Mouse (Mus musculus) heart, postnatal 0 days (tissue): ENCODE data around the gene Baiap2. TPM values are rescaled to one million over a fixed set of nuclear protein-coding genes. Genes with fewer than 3 reads are reported as not detected.

ENCODE experiments used
- ATAC-seq: fragments of 200-750 bp; cut with Nextera tagmentation; 2 replicates; pipeline ENCODE4 v1.8.0; 2017; ENCODE audit warnings: low read depth, moderate number of reproducible peaks, moderate library complexity; ENCODE audit not compliant: insufficient read depth
- DNase-seq: peaks from one replicate; pipeline ENCODE4 v3.0.0-alpha.2; 2016; ENCODE audit warnings: low spot score
- H3K27ac ChIP-seq: fragments of 300-500 bp; sonication (generic); 2 replicates; pipeline ENCODE4 v1.5.1; 2014; ENCODE audit warnings: low read depth, mild to moderate bottlenecking
- H3K27me3 ChIP-seq: fragments of 300-500 bp; sonication (generic); 2 replicates; pipeline ENCODE4 v1.6.1; 2014; ENCODE audit warnings: low read length, mixed read lengths; ENCODE audit not compliant: control insufficient read depth, insufficient read depth
- H3K36me3 ChIP-seq: fragments of 300-500 bp; sonication (generic); replicated peaks from 2 replicates; pipeline ENCODE4 v1.6.1; 2014; ENCODE audit warnings: low read length, mixed read lengths; ENCODE audit not compliant: control insufficient read depth, insufficient read depth
- H3K4me1 ChIP-seq: fragments of 300-500 bp; sonication (generic); 2 replicates; pipeline ENCODE4 v1.6.1; 2014; ENCODE audit warnings: antibody characterized with exemption; ENCODE audit not compliant: control insufficient read depth, insufficient read depth
- H3K4me2 ChIP-seq: fragments of 300-500 bp; sonication (generic); 2 replicates; pipeline ENCODE4 v1.6.1; 2014; ENCODE audit warnings: low read depth, mild to moderate bottlenecking, low read length, moderate library complexity
- H3K4me3 ChIP-seq: fragments of 300-500 bp; sonication (generic); 2 replicates; pipeline ENCODE4 v1.5.1; 2014; ENCODE audit warnings: low read depth, low read length
- H3K9ac ChIP-seq: fragments of 300-500 bp; sonication (generic); replicated peaks from 2 replicates; pipeline ENCODE4 v1.6.1; 2014; ENCODE audit warnings: low read depth, low read length, mixed read lengths
- H3K9me3 ChIP-seq: fragments of 300-500 bp; sonication (generic); replicated peaks from 2 replicates; pipeline ENCODE4 v1.6.1; 2016; ENCODE audit warnings: low read length; ENCODE audit not compliant: control insufficient read depth
- CTCF ChIP-seq: IDR thresholded peaks from 2 replicates; pipeline ENCODE4 v1.5.1; 2016; ENCODE audit warnings: antibody characterized with exemption, control low read depth, low read depth
- EP300 ChIP-seq: IDR thresholded peaks from 2 replicates; pipeline ENCODE4 v1.6.1; 2016; ENCODE audit warnings: antibody characterized with exemption, low read depth
- WGBS: fragments of 180-500 bp; shearing (Covaris S2); extraction: QIAGEN DNeasy Blood & Tissue Kit; methylation state at CpG from one replicate; pipeline ENCODE4 v1.1.7; 2014; 5-methylcytosine and 5-hydroxymethylcytosine counted together
- polyA plus RNA-seq: library from polyadenylated mRNA; unstranded; fragments of >200 nt; fragmentation: Nextera tagmentation; extraction: Ambion mirVana; gene quantifications from 2 replicates; pipeline ENCODE4 v1.2.1, GENCODE M21; 2015
- total RNA-seq: library from RNA; depleted of rRNA; stranded (reverse); fragments of >200 nt; gene quantifications from 2 replicates; pipeline ENCODE4 v1.2.3, GENCODE M21; 2014; ENCODE audit warnings: low replicate concordance

The Baiap2 gene
- total and polyA plus RNA-seq, 2 experiments from 2014 or later = 8.2 to 22.0 TPM

GRCm38 (mm10) chr11:119939711-119940106 lies 2.9 kb upstream of the Baiap2 start:
- 67% methylated on average over 4 of the region's 4 CpGs for WGBS
- no peaks in the 10 kb centered on the region for H3K4me1 ChIP-seq
- ATAC-seq = no peak

GRCm38 (mm10) chr11:119940142-119940541 lies 2.4 kb upstream of the Baiap2 start:
- TF ChIP-seq CTCF (no peak), EP300 (no peak)
- ATAC-seq (no peak), DNase-seq (no peak)
- Histone ChIP-seq H3K4me2 (no peak overlapping the region), H3K4me1 (0 out of 2 replicates have a peak, but pooled peaks cover 2% of the 10 kb centered on the region), H3K36me3 (no peaks in the 10 kb centered on the region), H3K27ac (no peak overlapping the region), H3K27me3 (0 out of 2 replicates have a peak, but pooled peaks cover 4% of the 10 kb centered on the region), H3K4me3 (no peak overlapping the region), H3K9me3 (no peaks in the 10 kb centered on the region), H3K9ac (no peak overlapping the region)
- WGBS = 77% methylated on average over 11 of the region's 11 CpGs

More at GRCm38 (mm10) chr11:119939711-119940106, 2.9 kb upstream of the Baiap2 start:
- H3K9ac ChIP-seq = no peak overlapping the region
- no peak for TF ChIP-seq EP300
- no peak for TF ChIP-seq CTCF
- no peak overlapping the region for H3K4me2 ChIP-seq
- 0 out of 2 replicates have a peak, but pooled peaks cover 4% of the 10 kb centered on the region for H3K27me3 ChIP-seq
- H3K9me3 ChIP-seq = no peaks in the 10 kb centered on the region
- H3K36me3 ChIP-seq = no peaks in the 10 kb centered on the region
- no peak for DNase-seq
- H3K4me3 ChIP-seq = no peak overlapping the region
- no peak overlapping the region for H3K27ac ChIP-seq

GRCm38 (mm10) chr11:119941794-119942193 lies 769 bp upstream of the Baiap2 start:
- ATAC-seq = no peak
- H3K4me3 ChIP-seq = peak overlapping the region; percentile 67
- H3K27me3 ChIP-seq = 0 out of 2 replicates have a peak, but pooled peaks cover 4% of the 10 kb centered on the region
- WGBS = 14% methylated on average over 8 of the region's 8 CpGs
- 0 out of 2 replicates have a peak, but pooled peaks cover 5% of the 10 kb centered on the region for H3K4me1 ChIP-seq
- H3K27ac ChIP-seq = no peak overlapping the region
- TF ChIP-seq EP300 (no peak), CTCF (no peak)
- H3K36me3 ChIP-seq = no peaks in the 10 kb centered on the region
- peak overlapping the region; percentile 43; the same call in 1 of the 2 replicates for H3K9ac ChIP-seq
- H3K9me3 ChIP-seq = no peaks in the 10 kb centered on the region
- DNase-seq = no peak
- H3K4me2 ChIP-seq = peak overlapping the region; percentile 87

GRCm38 (mm10) chr11:119942201-119942726 lies 299 bp upstream of the Baiap2 start:
- ATAC-seq (peak; percentile 34), DNase-seq (no peak)
- TF ChIP-seq EP300 (no peak), CTCF (no peak)
- under 1% methylated on average over 42 of the region's 43 CpGs for WGBS
- Histone ChIP-seq H3K4me3 (peak overlapping the region; percentile 67), H3K4me1 (0 out of 2 replicates have a peak, but pooled peaks cover 5% of the 10 kb centered on the region), H3K27me3 (0 out of 2 replicates have a peak, but pooled peaks cover 4% of the 10 kb centered on the region), H3K4me2 (peak overlapping the region; percentile 87), H3K9ac (peak overlapping the region; percentile 43; the same call in 1 of the 2 replicates), H3K36me3 (no peaks in the 10 kb centered on the region), H3K27ac (peak overlapping the region; percentile 33), H3K9me3 (no peaks in the 10 kb centered on the region)

GRCm38 (mm10) chr11:119943428-119943988 lies 945 bp downstream of the Baiap2 start:
- ATAC-seq (peak; percentile 10), DNase-seq (no peak)
- H3K9ac ChIP-seq = peak overlapping the region; percentile 69
- peak overlapping the region; percentile 67 for H3K4me3 ChIP-seq
- no peaks in the 10 kb centered on the region for H3K9me3 ChIP-seq
- H3K27ac ChIP-seq = peak overlapping the region; percentile 7; the same call in 1 of the 2 replicates
- H3K4me1 ChIP-seq = peaks cover 13% of the 10 kb centered on the region; the same call in 1 of the 2 replicates
- H3K36me3 ChIP-seq = no peaks in the 10 kb centered on the region
- TF ChIP-seq CTCF = 0 out of 2 replicates have a peak, but pooled peaks have one; percentile 13
- TF ChIP-seq EP300 = no peak
- H3K4me2 ChIP-seq = peak overlapping the region; percentile 88
- 0 out of 2 replicates have a peak, but pooled peaks cover 4% of the 10 kb centered on the region for H3K27me3 ChIP-seq
- WGBS = 5% methylated on average over 30 of the region's 32 CpGs
